Mouse (Mus musculus): Measurements from ENCODE around the gene Dglucy.

GRCm38 (mm10) chr12:100784152-100784551, 5.3 kb downstream of the Dglucy start:
- TF ChIP-seq CHD2 (IDR thresholded peaks at IDR 0.05; ENCODE audit: low read depth, low read length) (no peak), HCFC1 (IDR thresholded peaks at IDR 0.05; ENCODE audit: borderline replicate concordance, insufficient read depth, low read length) (no peak)
